Mouse (Mus musculus): ENCODE data around the gene Sppl3. TPM values are rescaled to one million over a fixed set of nuclear protein-coding genes. Genes with fewer than 3 reads are reported as not detected.
"Not testable (repeated sequence)": the region's sequence is repeated elsewhere in the genome, so short reads cannot be mapped to it uniquely, and the experiment has no call there.

Sppl3 gene
- polyA plus RNA-seq, 1 experiment from 2014 or later: 39.6 TPM

GRCm38 (mm10) chr5:115091776-115092175, 80.8 kb downstream of the Sppl3 start:
- Histone ChIP-seq H3K9me3 (ENCODE audit: low read depth, low read length) (no peaks in the 10 kb centered on the region), H3K36me3 (ENCODE audit: insufficient read depth) (peaks cover 74% of the 10 kb centered on the region), H3K4me1 (ENCODE audit: insufficient read depth) (no peaks in the 10 kb centered on the region), H3K4me2 (no peak overlapping the region), H3K4me3 (ENCODE audit: low read depth, low read length) (no peak overlapping the region), H3K27ac (ENCODE audit: low read depth) (no peak overlapping the region), H3K27me3 (ENCODE audit: insufficient read depth, low read length) (no peaks in the 10 kb centered on the region), H3K9ac (no peak overlapping the region)
- DNase-seq (no peak), ATAC-seq (ENCODE audit: insufficient read depth) (no peak)
- TF ChIP-seq CTCF (IDR thresholded peaks at IDR 0.05; ENCODE audit: low read depth): no peak
- whole genome bisulfite sequencing: 95% methylated on average over 6 of the region's 6 CpGs

- Histone ChIP-seq H3K36me3 (ENCODE audit: insufficient read depth) (peaks cover 63% of the 10 kb centered on the region), H3K27ac (ENCODE audit: low read depth) (no peak within 1 kb of the TSS), H3K4me1 (ENCODE audit: insufficient read depth) (no peaks in the 10 kb centered on the region), H3K4me3 (ENCODE audit: low read depth, low read length) (no peak within 1 kb of the TSS), H3K4me2 (no peak within 1 kb of the TSS), H3K27me3 (ENCODE audit: insufficient read depth, low read length) (no peaks in the 10 kb centered on the region), H3K9me3 (ENCODE audit: low read depth, low read length) (no peaks in the 10 kb centered on the region), H3K9ac (no peak within 1 kb of the TSS)
- 91% methylated on average over 8 of the region's 8 CpGs for WGBS
- TF ChIP-seq CTCF (IDR thresholded peaks at IDR 0.05; ENCODE audit: low read depth): no peak
- no peak for ATAC-seq (ENCODE audit: insufficient read depth)
- DNase-seq: no peak
Observed at GRCm38 (mm10) chr5:115098195-115098594, 87.3 kb downstream of the Sppl3 start, which contains the start of gene Gm10401. TSS of gene Gm10401 (minus strand) at chr5:115098295.

- Histone ChIP-seq H3K36me3 (ENCODE audit: insufficient read depth) (peaks cover 62% of the 10 kb centered on the region), H3K27me3 (ENCODE audit: insufficient read depth, low read length) (no peaks in the 10 kb centered on the region), H3K4me1 (ENCODE audit: insufficient read depth) (no peaks in the 10 kb centered on the region), H3K9me3 (ENCODE audit: low read depth, low read length) (no peaks in the 10 kb centered on the region), H3K27ac (ENCODE audit: low read depth) (no peak overlapping the region), H3K9ac (no peak overlapping the region), H3K4me3 (ENCODE audit: low read depth, low read length) (no peak overlapping the region), H3K4me2 (no peak overlapping the region)
- DNase-seq (no peak), ATAC-seq (ENCODE audit: insufficient read depth) (no peak)
- TF ChIP-seq CTCF (IDR thresholded peaks at IDR 0.05; ENCODE audit: low read depth): no peak
- 79% methylated on average over 5 of the region's 5 CpGs for WGBS
Observed at GRCm38 (mm10) chr5:115099530-115099929, 88.6 kb downstream of the Sppl3 start.

GRCm38 (mm10) chr5:115099991-115100390, 89.1 kb downstream of the Sppl3 start:
- Histone ChIP-seq H3K9me3 (ENCODE audit: low read depth, low read length) (no peaks in the 10 kb centered on the region), H3K4me3 (ENCODE audit: low read depth, low read length) (no peak overlapping the region), H3K4me1 (ENCODE audit: insufficient read depth) (no peaks in the 10 kb centered on the region), H3K36me3 (ENCODE audit: insufficient read depth) (peaks cover 57% of the 10 kb centered on the region), H3K27ac (ENCODE audit: low read depth) (no peak overlapping the region), H3K27me3 (ENCODE audit: insufficient read depth, low read length) (no peaks in the 10 kb centered on the region), H3K4me2 (no peak overlapping the region), H3K9ac (no peak overlapping the region)
- DNase-seq (no peak), ATAC-seq (ENCODE audit: insufficient read depth) (no peak)
- WGBS: 70% methylated on average over 9 of the region's 9 CpGs
- TF ChIP-seq CTCF (IDR thresholded peaks at IDR 0.05; ENCODE audit: low read depth): no peak

- 72% methylated on average over 6 of the region's 6 CpGs for WGBS
- no peak overlapping the region for H3K4me3 ChIP-seq (ENCODE audit: low read depth, low read length)
- H3K27me3 ChIP-seq (ENCODE audit: insufficient read depth, low read length): no peaks in the 10 kb centered on the region
- DNase-seq: no peak
- no peaks in the 10 kb centered on the region for H3K4me1 ChIP-seq (ENCODE audit: insufficient read depth)
- H3K9me3 ChIP-seq (ENCODE audit: low read depth, low read length): no peaks in the 10 kb centered on the region
- no peak for ATAC-seq (ENCODE audit: insufficient read depth)
- no peak overlapping the region for H3K9ac ChIP-seq
- peaks cover 52% of the 10 kb centered on the region for H3K36me3 ChIP-seq (ENCODE audit: insufficient read depth)
- H3K4me2 ChIP-seq: no peak overlapping the region
- no peak for TF ChIP-seq CTCF (IDR thresholded peaks at IDR 0.05; ENCODE audit: low read depth)
- H3K27ac ChIP-seq (ENCODE audit: low read depth): no peak overlapping the region
Observed at GRCm38 (mm10) chr5:115100473-115100872, 89.5 kb downstream of the Sppl3 start.

- no peak for ATAC-seq (ENCODE audit: insufficient read depth)
- no peak overlapping the region for H3K27ac ChIP-seq (ENCODE audit: low read depth)
- 76% methylated on average over 2 of the region's 2 CpGs for WGBS
- no peak overlapping the region for H3K4me2 ChIP-seq
- peaks cover 37% of the 10 kb centered on the region for H3K36me3 ChIP-seq (ENCODE audit: insufficient read depth)
- H3K9ac ChIP-seq: no peak overlapping the region
- no peak for DNase-seq
- no peaks in the 10 kb centered on the region for H3K27me3 ChIP-seq (ENCODE audit: insufficient read depth, low read length)
- no peak overlapping the region for H3K4me3 ChIP-seq (ENCODE audit: low read depth, low read length)
- no peak for TF ChIP-seq CTCF (IDR thresholded peaks at IDR 0.05; ENCODE audit: low read depth)
- H3K9me3 ChIP-seq (ENCODE audit: low read depth, low read length): no peaks in the 10 kb centered on the region
- no peaks in the 10 kb centered on the region for H3K4me1 ChIP-seq (ENCODE audit: insufficient read depth)
Observed at GRCm38 (mm10) chr5:115102231-115102630, 91.3 kb downstream of the Sppl3 start.

GRCm38 (mm10) chr5:115103253-115103652, 92.3 kb downstream of the Sppl3 start:
- H3K4me3 ChIP-seq (ENCODE audit: low read depth, low read length); H3K9ac ChIP-seq; H3K4me1 ChIP-seq (ENCODE audit: insufficient read depth); H3K27ac ChIP-seq (ENCODE audit: low read depth); ATAC-seq (ENCODE audit: insufficient read depth); H3K9me3 ChIP-seq (ENCODE audit: low read depth, low read length); H3K27me3 ChIP-seq (ENCODE audit: insufficient read depth, low read length); H3K4me2 ChIP-seq; DNase-seq: not testable (repeated sequence)
- H3K36me3 ChIP-seq (ENCODE audit: insufficient read depth): peaks cover 27% of the 10 kb centered on the region
- 94% methylated on average over 23 of the region's 23 CpGs for WGBS

- Histone ChIP-seq H3K27me3 (ENCODE audit: insufficient read depth, low read length) (no peaks in the 10 kb centered on the region), H3K9me3 (ENCODE audit: low read depth, low read length) (no peaks in the 10 kb centered on the region), H3K4me2 (no peak overlapping the region), H3K9ac (no peak overlapping the region), H3K4me3 (ENCODE audit: low read depth, low read length) (no peak overlapping the region), H3K36me3 (ENCODE audit: insufficient read depth) (peaks cover 36% of the 10 kb centered on the region), H3K27ac (ENCODE audit: low read depth) (no peak overlapping the region), H3K4me1 (ENCODE audit: insufficient read depth) (no peaks in the 10 kb centered on the region)
- no peak for TF ChIP-seq CTCF (IDR thresholded peaks at IDR 0.05; ENCODE audit: low read depth)
- WGBS: 88% methylated on average over 8 of the region's 8 CpGs
- DNase-seq: no peak
- ATAC-seq (ENCODE audit: insufficient read depth): no peak
Observed at GRCm38 (mm10) chr5:115111156-115111555, 100.2 kb downstream of the Sppl3 start.
